Mouse (Mus musculus) liver, adult 2 months (tissue): ENCODE data around the gene St7.

Source experiments
- CTCF ChIP-seq: fragments of 200-500 bp; IDR thresholded peaks from 2 replicates; pipeline ENCODE4 v1.5.1; 2011; ENCODE audit warnings: low read depth, low read length, control low read depth
- POLR2A ChIP-seq: fragments of 200-500 bp; IDR thresholded peaks from 2 replicates; pipeline ENCODE4 v1.6.1; 2011; ENCODE audit warnings: low read length, control low read depth; ENCODE audit not compliant: insufficient read depth; ENCODE audit errors: extremely low read depth

DNA sequence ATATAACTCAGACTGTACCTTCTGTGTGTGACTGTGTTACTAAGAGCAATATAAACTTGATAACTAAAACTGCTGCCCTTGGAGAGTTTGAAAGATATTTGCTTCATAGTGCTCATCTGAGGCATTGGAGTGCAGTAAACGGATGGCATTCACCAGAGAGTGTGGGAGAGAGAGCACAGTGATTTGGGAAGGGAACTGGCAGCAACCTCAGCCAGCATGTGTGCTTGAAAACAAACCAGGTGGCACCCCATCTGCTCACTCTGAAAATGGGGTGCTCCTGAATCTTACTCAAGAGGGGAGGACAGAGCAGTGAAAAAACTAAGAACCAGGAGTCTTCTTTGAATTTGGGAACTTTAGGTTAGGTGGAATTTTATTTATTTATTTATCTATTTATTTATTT lies 35.4 kb upstream of the St7 start:
- TF ChIP-seq POLR2A: no peak
- no peak for TF ChIP-seq CTCF
